Mouse (Mus musculus): ENCODE results near the gene Tmem120a.

Gene Tmem120a

DNA sequence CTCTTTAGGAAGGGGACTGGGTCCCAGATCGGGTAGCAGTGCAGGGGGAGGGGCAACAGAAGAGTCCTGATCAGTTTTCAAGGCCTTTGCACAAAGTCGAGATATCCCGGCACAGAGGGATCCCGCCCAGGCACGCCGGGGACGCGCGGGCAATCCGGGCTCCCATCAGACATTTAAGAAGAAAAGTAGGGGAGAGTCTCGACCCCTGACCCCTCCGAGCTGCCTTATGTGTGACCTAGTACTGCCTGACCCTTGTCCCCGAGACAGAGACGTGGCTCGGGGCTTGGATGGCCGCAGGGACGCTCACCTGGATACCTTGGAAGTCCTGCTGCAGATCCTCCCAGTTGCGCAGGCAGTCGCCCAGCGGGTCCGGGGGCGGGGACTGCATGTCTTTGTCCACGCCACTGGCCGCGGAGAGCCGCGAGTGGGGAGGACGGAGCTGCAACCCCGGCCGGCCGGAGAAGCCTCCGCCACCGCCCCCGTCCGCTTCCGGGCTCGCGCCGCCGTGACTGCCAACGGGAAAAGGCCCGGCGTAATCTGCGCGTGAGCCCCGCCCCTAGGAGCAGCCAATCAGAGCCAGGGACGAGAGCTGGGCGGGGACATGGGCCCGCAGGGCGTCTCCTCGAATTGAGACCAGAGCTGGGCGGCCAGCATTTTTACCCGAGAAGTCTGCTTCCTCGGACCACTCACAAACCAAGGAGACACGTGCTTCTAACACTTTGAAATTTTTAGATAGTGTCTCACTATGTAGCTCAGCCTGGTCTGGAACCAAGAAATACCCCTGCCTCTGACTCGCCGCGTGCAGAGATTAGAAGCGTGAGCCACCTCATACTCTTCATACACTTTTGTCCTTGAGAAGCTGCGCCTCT lies at the start of gene Tmem120a:
Gene Tmem120a (minus strand): TSS at position 708 of the 869 bp plus-strand sequence.
- DNase-seq, result peak; percentile 95

DNA sequence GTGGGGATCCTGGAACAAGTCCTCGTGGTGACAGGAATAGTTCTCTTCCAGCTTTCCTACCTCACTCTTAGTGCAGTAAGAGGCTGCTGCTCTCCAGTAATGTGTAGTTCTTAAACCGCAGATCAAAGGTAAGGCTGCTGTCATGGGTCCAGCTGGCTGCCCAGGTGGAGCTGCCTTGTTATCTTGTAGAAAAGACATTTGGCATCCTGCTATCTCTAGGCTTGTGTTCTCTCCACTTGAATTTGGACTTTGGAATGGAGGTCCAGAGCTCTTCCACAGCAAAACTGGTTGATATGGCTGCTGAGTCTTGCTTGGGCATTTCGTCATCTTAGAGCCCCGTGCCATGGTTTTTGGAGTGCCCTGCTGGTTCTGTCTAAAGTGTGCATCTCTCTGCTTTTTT lies 38.7 kb upstream of the Tmem120a start:
- no peak for DNase-seq

DNA sequence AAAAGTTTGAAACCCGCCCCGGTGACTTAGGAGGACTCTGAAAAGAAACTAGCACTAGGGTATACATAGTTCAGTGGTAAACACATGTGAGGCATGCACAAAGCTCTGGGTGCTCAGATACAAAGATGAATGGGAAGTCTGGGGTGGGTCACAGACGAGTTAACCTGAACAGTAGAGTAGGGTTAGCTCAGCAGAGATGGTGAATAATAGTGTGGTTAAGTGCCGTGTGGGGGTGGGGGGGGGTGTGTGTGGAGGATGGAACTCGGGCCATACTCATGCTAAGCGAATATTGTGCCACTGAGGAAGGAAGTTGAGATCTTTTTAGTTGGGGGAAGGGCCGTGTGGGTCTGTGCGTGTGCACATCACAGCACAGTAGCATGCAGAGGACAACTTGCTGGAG lies 36.1 kb upstream of the Tmem120a start:
- DNase-seq, result no peak

DNA sequence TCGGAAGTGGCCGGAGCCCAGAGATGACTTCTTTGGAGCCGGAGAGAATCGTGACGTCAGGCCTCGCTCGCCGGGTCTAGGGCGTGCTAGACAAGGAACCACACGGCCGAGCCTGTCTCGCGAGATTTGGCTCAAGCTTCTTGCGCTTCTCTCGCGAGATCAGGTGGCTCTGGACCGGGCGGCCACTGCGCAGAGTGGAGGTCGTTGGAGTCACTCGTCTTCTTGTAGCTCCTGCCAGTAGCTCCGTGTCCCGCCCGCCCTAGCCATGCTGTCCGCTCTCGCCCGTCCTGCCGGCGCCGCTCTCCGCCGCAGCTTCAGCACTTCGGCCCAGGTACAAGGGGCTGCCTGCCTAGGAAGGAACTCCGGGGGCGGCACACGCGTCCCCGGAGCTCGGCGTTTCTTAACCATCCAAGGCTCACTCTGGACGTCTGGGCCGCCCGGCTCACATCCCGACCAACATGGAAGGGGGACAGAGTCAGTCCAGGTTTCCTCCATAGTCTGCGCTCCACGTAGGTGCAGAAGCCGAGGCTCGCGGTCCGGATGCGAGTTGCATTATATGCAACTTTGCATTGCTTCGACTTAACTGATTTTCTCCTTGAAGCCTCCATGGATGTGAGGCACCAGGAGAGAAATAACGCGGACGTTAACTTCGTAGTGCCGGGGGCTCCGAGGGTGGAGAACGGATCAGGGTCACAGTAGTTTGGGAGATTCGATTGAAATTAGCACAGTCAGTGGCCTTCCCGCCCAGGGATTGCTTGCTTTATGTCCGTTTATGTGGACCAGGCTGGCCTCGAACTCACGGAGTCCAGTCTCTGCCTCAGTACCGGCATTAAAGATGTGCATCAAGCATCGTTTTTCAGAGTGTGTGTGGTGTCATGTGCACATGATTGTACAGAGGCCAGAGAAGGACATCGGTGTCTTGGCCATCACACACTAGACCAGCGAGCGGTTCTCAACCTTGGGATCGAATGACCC lies 34.5 kb upstream of the Tmem120a start, which contains the start of gene Mdh2:
Gene Mdh2 (plus strand): TSS at position 10 of the 975 bp plus-strand sequence.
- peak; percentile 100 for DNase-seq

DNA sequence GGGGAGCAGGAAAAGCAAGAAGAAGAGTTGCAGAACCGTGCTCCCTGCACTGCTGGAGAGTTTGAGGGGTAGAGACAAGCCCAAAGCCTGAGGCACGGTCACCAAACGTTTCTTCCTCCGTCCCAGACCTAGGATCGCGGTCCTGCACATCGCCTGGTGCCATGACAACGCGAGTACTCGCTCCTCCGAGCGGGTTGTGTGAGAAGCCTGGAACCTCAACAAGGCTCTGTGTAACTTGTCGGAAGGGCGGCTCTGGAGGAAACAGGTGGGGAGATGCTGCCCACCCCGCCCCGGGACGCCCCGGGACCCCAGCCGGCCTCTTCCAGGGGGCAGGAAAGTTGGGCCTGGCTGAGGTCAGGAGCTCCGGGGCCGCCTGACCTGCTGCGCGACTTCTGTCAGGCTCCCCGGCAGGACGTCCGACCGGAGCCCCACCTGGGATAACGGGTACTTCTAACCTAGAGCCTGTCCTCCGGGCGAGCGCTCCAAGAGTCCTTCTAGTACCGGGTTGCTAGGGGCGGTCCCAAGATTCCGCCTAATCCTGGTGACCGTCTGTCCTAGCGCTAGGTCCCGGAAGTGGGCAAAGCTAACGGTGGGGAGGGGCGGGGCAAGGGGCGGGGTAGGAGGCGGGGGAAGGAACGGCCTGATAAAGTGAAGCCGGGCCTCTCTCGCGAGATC lies 33.7 kb upstream of the Tmem120a start, which contains the start of gene Styxl1:
Gene Styxl1 (minus strand): TSS at position 590 of the 675 bp plus-strand sequence.
- DNase-seq, result peak; percentile 45

DNA sequence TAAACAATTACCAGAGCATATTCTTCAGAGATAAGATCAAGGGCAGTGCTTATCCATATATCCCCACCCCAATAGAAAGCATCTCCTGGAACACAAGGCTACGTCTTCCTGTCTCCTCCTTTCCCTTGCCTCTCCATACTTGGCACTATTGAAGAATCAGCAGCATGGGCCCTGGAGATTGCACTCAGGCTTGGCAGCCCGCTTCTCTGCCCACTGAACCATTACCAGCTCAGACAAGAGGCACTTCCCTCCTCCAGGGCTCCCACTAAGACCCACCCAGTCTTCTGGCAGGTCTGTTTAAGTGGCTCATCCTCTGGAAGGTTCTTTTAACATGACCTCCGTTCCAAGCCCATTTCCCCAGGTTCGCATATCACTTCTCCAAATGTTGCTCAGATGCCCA lies 32.3 kb upstream of the Tmem120a start:
- DNase-seq, result no peak

DNA sequence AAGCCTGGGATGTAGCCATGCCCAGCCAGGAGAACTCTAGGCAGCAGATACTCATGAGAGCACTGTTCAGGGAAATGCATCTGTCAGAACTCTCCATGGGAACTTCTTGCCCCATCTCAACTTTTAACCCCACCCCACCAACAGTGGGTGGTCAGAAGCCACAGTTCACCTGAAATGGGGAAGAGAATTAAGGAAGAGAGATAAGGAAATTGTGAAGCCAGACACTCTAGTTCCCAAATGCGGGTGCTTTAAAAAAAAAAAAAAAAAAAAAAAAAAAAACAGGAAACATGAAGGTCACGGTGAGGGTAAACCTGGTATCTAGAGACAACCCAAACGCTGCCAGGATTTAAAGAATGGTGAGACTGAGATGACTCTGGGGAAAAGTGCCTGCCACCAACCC lies 28.3 kb upstream of the Tmem120a start:
- DNase-seq, result no peak

DNA sequence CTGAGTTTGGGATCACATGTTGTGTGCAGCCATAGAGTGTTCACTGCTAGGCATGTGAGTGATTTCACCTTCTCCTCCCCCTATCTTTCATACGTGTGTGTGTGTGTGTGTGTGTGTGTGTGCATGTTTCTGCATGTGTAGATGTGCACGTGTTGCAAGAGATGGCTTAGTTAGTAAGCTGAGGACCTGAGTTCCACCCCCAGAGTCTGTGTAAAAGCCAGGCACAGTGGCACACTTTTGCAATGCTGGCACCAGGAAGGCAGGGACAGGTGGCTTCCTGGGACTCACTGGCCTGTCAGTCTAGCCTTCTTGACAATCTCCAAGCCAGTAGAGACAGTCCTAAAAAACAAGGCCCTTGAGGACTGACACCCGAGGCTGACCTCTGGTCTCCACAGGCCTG lies 20.7 kb upstream of the Tmem120a start:
- no peak for DNase-seq

DNA sequence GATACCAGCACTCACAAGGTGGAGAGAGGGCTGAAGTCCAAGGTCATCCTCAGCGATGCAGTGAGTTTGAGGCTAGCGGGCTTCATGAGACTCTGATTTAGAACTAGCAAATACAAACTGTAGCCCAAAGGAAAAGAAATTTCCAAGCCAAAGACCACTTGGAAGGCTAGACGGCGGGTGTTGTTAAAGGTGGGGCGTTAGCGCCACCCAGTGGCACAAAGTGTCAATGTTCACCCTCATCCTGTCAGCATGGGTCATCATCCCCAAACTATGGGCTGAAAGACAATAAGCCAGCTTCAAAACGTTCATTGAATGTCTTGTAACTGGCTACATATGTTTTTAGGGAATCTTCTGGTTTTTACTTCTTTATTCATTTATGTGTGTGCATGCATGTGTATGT lies 19.3 kb upstream of the Tmem120a start:
- DNase-seq, result peak; percentile 69

DNA sequence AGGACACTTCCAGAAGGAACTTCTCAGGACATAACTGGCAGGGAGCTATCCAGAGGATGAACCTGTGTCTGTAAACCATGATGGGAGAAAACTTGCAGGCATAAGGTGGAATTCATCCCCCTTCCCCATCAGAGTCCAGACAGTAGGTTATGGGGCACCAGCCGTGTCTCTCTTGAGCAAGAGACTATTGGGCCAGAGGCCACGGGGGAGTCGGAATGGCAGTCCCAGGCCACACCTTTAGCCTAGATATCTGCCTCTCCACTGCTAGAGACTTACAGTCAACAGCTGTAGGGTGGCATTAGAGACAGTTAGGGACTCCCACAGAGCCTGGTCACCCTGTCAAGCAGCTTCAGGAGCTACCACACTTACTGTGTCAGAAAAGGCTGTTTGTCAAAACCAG lies 17.6 kb upstream of the Tmem120a start:
- DNase-seq, result no peak

DNA sequence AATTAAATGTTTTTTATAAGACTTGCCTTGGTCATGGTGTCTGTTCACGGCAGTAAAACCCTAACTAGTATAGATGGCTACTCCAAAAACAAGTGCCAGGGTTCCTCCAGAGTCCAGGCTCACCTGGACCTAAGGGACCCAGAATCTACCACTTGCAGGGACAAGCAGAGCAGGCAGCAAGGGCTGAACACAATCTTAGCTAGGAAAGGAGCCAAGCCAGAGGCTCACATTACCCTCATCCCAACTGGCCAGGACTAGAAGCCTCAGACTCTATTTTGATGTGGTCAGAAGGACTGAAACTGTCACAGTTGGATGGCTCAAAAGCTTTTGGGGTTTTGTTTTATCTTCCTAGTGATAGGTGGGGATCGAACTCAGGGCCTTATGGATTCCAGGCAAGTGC lies 7.3 kb upstream of the Tmem120a start:
- no peak for DNase-seq

DNA sequence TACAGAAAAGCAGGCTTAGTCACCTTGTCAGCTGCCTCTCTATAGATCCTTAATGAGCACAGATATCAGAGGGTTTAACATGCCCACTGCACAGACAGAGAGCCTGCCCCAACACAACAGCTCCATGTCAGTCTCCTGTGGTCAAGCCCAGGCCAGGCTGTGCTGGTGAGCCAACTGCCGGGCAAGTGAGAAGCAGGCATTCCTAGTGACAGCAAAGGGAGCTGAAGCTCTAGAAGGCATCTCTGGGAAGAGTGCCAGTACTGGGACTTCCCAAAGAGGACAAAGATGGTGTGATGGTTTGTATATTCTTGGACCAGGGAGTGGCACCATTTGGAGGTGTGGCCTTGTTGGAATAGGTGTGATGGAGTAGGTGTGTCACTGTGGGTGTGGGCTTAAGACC lies 6.8 kb upstream of the Tmem120a start:
- no peak for DNase-seq

DNA sequence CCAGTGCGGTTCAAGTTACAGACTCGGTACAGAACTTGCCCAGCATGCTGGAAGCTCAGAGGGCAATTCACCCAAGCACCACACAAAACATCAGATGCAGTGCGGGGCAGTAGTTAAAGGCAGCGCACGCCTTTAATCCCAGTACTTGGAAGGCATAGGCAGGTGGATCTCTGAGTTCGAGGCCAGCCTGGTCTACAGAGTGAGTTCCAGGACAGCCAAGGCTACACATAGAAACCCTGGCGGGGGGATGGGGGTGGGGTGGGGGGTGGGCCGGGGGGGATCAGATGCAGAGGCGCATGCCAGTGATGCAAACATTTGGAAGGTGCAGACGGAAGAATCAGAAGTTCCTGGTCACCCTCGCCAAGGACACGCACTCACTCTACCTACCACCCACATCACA lies 494 bp upstream of the Tmem120a start:
- DNase-seq, result no peak

DNA sequence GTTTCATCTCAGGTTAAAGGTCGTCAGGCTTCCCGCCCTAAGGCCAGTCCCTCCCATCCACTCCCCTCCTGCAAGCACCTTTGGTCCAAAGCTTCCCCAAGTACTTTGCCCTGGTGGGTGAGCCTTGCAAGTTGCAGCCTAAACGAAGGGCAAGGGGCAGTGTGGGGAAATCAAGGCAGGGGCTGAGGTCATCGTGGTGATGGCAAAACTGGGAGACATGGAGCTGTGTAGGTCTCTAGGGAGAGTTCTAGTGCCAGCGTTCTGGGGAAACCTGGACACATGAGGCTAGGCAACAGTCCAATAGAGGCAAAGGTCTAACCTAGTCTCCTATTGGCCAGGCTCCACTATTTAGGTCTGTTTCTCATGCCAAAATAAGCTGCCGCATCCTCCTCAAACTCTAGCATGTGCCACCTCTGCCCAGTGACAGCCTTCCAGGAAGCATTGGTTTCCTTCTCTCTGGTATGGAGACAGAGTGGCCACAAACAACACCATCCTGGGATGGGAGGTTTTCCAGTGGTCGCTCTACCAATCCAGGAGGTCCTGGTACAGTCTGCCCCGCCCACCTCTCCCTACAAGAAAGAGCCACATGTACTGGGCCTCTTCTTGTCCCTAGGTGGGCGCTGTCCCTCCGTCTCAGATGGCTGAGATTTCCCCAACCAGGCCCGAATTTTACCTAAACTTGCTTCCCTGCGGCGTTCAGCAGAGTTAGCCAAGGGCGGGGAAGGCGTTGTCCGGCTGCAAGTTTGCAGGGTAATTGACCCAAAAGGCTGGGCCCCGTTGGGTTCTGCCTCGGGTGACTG lies 1.1 kb downstream of the Tmem120a start:
- DNase-seq, result no peak

DNA sequence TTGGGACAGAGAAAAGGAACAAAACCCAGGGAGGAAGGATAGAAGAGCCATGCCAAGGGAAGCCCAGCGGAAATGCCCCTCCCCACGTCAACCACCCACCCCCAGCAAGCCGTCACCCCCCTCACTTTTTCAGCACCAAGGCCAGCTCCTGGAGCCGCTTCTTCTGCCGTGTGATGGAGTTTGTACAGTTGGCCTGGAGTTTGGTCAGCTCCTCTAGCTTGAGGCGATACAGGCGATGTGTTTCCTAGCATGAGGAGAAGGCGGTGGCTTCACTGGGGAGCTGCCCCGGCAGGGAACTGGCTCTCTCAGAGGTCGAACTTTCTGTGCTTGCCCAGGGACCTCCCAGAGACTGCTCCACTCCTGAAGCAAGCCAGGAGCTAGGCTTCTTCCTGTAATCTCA lies 2.1 kb downstream of the Tmem120a start:
- DNase-seq, result no peak

DNA sequence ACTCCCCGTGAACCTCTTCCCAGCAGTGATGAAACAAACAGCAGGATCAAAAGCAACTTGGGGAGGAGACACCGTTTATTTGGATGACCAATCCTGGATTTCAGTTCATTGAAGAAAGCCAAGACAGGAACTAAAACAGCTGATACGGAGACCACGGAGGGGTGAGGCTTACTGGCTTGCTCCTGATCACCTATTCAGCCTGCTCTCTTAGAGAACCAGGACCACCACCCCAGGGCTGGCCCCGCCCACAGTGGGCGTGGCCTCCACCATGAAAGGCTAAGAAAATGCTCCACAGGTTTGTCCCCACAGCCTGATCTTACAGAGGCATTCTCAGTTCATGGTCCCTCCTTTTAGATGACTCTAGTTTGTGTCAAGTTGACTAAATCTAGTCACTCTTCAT lies 6.0 kb downstream of the Tmem120a start:
- no peak for DNase-seq

DNA sequence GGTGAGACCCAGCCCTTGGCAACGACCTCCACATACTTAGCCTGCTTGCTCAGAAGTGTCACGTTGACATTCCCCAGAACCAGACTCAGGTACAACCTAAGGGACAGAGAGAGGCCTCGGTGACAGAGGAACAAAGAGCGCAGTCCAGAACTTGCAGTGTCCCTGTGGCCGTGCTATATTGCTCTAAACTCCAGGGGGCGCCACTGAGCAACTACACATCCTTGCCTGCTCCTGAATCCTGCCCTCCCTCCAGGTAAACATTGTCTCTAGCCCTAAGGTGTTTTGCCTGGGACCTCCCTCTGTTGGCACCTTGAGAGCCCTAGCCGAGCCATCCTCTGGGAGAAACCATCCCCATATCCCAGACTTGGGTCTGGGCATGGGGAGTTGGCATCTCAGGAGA lies 7.1 kb downstream of the Tmem120a start:
- DNase-seq, result no peak

DNA sequence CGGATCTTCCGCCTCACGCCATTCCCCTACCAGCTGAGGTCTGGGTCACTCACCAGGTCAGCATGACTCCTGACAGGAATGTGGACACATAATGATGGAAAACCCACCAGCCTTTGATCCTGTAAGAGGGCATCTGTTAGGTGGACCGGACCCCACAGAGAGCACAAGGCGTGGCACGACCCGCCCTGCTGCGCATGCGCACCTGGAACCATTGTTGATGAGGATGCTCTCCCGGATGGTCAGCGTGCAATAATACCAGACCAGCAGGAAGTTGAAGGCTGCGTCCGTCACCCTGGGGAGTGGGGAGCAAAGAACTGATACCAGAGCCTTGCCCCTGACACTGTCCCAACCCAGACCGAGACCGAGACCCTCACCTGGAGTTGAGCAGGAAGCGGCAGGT lies 7.7 kb downstream of the Tmem120a start:
- no peak for DNase-seq

DNA sequence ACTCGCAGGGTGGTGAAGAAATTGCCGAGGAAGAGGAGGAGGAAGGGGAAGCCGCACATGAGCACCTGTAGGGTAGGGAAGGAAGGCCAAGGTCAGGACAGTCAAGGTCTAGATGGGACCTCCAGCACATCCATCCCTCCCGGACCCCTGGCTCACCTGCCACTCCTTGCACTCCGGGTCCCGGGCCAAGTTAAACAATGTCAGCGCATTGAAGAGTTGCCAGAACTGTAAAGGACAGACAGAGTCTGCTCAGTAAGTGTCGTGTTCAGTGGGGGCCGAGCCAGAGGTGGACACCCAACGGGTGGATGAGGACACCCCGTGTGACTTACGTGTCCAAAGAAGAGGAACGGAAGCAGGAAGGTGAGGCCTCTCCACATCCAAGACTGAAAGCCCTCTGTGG lies 8.5 kb downstream of the Tmem120a start:
- no peak for DNase-seq

DNA sequence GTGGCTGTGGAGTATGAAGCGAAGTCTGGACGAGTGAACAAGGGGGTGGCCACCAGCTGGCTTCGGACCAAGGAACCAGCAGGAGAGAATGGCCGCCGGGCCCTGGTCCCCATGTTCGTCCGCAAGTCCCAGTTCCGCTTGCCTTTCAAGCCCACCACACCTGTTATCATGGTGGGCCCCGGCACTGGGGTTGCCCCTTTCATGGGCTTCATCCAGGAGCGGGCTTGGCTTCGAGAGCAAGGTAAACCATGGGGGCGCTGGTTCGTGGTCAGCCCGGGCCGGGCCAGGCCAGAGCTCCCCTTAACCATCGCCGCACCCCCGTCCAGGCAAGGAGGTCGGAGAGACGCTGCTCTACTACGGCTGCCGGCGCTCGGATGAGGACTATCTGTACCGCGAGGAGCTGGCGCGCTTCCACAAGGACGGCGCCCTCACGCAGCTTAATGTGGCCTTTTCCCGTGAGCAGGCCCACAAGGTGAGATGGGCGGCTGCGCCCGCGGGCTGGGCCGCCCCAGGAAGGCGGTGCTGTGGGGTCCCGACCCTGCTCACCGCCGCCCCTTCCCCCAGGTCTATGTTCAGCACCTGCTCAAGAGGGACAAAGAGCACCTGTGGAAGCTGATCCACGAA lies 10.1 kb downstream of the Tmem120a start:
- no peak for DNase-seq

DNA sequence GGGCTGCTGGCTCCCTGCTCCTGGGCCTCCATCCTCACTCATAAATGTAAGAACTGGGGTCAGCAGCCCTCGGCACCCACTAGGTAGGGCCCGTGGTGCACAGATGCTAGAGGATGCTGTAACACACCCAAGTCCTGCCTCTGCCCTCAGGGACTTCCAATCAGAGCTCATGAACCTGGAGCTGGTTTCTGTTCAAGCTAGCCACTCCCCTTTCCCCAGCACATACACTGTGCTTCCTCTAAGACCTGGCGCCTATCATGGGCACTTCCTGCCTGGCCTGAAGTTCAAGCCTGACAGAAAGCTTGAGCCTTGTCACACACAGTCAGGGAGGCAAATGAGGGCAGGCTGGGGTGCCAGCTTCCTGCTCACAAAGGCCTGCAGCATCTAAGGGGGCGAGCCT lies 11.2 kb downstream of the Tmem120a start:
- DNase-seq, result no peak

DNA sequence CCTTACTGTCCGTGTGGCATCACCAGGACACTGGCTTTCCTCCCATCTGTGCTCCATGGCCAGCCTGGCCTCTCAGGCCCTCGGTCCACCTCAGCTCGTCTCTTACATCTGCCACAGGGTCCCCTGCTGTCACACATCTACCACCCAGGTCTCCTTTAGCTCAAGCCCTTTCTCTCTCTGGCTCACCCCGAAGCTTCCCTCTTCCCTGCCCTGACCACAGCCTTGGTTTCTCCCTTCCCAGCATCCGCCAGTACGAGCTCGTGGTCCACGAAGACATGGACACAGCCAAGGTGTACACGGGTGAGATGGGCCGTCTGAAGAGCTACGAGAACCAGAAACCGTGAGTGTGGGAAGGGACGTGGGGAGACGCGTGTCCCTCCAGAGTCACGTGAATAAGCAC lies 12.9 kb downstream of the Tmem120a start:
- no peak for DNase-seq

All from liver (tissue).